Mouse (Mus musculus): ENCODE data around the gene 1810062G17Rik. TPM values are rescaled to one million over a fixed set of nuclear protein-coding genes. Genes with fewer than 3 reads are reported as not detected.

1810062G17Rik gene
- total RNA-seq, 2 experiments from 2014 or later: not detected

DNA sequence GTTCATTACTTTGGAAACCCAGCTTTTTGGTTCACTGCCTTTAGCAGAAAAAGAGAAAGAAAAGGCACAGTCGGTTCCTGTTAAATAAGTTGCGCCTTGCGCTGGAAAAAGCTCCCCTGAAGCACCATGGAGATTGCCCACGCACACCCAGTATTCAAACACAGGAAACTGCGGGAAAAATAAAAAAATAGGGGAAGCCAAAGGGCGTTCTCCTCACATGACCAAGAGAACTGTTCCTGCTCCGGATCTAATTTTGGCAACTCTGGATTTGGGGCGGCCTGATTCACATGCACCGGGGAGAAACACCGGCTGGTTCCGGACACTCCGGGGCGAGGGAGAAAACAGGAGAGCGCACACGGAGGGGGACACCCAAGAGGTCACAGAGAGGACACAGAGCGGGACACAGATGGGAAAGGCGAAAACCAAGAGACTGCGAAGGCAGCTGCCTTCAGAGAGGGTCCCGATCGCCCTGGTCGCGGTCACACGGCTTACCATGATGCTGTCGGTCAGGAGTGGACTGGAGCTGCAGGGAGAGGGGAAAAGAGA is 726 bp upstream of the 1810062G17Rik start:
- ATAC-seq (replicated peaks; ENCODE audit: low FRiP score, poor library complexity, severe bottlenecking): no peak

DNA sequence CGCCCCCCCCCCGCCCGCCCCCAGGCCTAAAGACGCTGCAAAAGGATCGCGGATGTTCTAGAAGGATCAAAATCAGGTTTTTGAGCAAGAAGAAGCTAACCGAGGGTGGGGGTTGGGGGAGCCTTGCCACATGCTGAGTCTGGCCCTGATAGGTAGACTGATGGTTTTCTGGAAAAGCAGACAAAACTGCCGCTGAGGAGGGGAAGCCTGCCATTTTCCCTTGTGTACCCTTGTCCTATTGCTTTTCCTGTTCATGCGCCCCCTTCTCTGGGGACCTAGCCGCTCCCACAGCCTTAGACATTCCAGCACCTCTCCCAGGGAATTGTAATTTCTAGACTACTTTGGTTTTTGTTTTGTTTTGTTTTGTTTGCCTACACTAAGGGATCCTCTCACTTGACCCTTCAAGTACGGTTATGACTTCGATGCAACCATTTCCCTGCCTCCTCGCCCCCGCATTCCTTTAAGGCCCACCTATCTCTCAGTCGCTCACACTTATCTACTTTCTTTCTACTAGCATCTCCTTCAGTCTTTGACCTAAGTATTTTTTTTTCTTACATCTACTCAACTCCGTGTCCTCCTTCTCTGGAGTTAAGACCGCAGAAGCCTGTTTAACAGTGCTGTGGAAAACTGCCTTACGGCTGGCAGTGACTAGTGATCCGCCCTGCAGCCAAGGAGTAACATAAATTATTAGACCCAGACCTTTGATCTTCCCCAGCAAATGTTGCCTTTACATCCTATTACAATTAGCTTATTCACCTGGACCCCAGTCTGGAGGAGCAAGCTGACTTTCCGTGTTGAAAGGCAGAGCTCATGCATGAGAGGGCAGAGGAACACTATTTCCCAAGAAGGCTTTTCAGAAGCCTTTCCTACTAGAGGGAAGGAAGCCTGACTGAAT is 771 bp downstream of the 1810062G17Rik start:
- no peak for ATAC-seq (replicated peaks; ENCODE audit: low FRiP score, poor library complexity, severe bottlenecking)

GRCm38 (mm10) chr3:36478776-36479175 is 3.0 kb downstream of the 1810062G17Rik start:
- no peak for ATAC-seq (replicated peaks; ENCODE audit: low FRiP score, poor library complexity, severe bottlenecking)

- no peak for ATAC-seq (replicated peaks; ENCODE audit: low FRiP score, poor library complexity, severe bottlenecking)
Measured at GRCm38 (mm10) chr3:36480486-36480885, 4.7 kb downstream of the 1810062G17Rik start.

- ATAC-seq (replicated peaks; ENCODE audit: low FRiP score, poor library complexity, severe bottlenecking): no peak
Measured at GRCm38 (mm10) chr3:36481776-36482193, 6.0 kb downstream of the 1810062G17Rik start.

GRCm38 (mm10) chr3:36482940-36483339 is 7.2 kb downstream of the 1810062G17Rik start:
- ATAC-seq (replicated peaks; ENCODE audit: low FRiP score, poor library complexity, severe bottlenecking): no peak

GRCm38 (mm10) chr3:36484292-36484691 is 8.6 kb downstream of the 1810062G17Rik start:
- no peak for ATAC-seq (replicated peaks; ENCODE audit: low FRiP score, poor library complexity, severe bottlenecking)

GRCm38 (mm10) chr3:36486176-36486575 is 10.4 kb downstream of the 1810062G17Rik start:
- ATAC-seq (replicated peaks; ENCODE audit: low FRiP score, poor library complexity, severe bottlenecking): no peak

- ATAC-seq (replicated peaks; ENCODE audit: low FRiP score, poor library complexity, severe bottlenecking): no peak
Measured at GRCm38 (mm10) chr3:36486881-36487280, 11.1 kb downstream of the 1810062G17Rik start.

- ATAC-seq (replicated peaks; ENCODE audit: low FRiP score, poor library complexity, severe bottlenecking): no peak
Measured at GRCm38 (mm10) chr3:36488367-36488766, 12.6 kb downstream of the 1810062G17Rik start.

- no peak for ATAC-seq (replicated peaks; ENCODE audit: low FRiP score, poor library complexity, severe bottlenecking)
Measured at GRCm38 (mm10) chr3:36488899-36489589, 13.3 kb downstream of the 1810062G17Rik start.

DNA sequence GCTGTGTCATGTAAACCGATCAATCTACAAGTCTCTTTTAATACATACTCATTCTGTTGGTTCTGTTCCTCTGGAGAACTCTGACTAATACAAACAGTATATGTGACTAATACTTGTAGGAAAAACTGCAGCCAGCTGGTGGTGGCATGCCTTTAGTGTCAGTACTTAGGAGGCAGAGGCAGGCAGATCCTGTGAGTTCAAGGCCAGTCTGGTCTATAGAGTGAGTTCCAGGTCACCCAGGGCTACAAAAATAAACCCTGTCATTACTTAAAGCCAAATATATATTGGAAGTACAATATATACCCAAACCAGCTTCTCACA is 13.8 kb downstream of the 1810062G17Rik start:
- ATAC-seq (replicated peaks; ENCODE audit: low FRiP score, poor library complexity, severe bottlenecking): no peak

DNA sequence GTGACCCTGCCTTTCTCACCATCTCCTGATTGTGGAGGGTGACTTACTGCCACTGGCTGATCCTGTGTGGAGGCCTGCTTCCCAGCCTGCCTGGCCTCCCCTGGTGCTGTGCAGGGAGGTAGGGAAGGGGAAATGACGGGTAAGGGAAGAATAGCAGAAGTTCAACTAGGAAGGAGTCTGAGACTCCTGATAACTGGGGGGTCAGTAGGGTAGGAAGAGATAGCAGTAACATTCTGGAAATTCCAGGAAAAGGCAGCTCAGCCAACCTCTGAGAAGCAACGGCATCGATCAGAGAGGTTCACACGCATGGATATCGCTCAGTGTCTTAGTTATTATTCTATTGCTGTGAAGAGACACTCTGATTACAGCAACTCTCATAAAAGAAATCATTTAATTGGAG is 15.8 kb downstream of the 1810062G17Rik start:
- no peak for ATAC-seq (replicated peaks; ENCODE audit: low FRiP score, poor library complexity, severe bottlenecking)

GRCm38 (mm10) chr3:36492716-36493391 is 17.1 kb downstream of the 1810062G17Rik start:
- ATAC-seq (replicated peaks; ENCODE audit: low FRiP score, poor library complexity, severe bottlenecking): no peak

DNA sequence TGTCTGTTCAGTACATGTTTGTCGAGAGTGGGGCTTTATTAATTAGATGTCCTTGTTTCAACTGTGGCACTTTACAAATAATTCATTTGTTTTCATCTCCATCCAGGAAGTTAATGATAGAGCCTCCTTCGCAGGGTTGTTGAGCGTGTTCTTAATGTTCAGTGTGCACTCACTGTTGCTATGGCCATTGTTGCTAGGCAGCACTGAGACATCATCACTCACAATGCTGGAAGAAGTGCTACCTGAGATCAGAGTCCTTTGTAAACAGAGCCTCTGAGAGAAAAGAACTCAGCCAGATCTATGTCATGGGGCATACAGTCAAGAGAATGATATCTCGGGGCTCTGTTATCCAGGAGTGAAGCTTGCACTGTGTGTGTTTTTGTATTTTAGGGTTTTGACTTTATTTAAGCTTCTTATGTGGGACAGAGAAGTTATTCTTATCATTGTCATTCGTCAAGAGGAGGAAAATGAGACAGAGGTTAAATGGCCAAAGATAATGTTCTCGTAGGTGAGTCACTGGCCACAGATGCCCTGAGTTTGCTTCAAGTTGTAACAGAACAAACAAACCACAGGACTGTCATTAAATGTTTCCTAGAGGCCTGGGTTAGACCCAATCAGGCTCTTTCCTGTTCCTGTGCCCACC is 18.0 kb downstream of the 1810062G17Rik start:
- ATAC-seq (replicated peaks; ENCODE audit: low FRiP score, poor library complexity, severe bottlenecking): no peak

GRCm38 (mm10) chr3:36494613-36495012 is 18.9 kb downstream of the 1810062G17Rik start:
- ATAC-seq (replicated peaks; ENCODE audit: low FRiP score, poor library complexity, severe bottlenecking): no peak

- ATAC-seq (replicated peaks; ENCODE audit: low FRiP score, poor library complexity, severe bottlenecking): no peak
Measured at GRCm38 (mm10) chr3:36495436-36495835, 19.7 kb downstream of the 1810062G17Rik start.

GRCm38 (mm10) chr3:36496273-36496672 is 20.5 kb downstream of the 1810062G17Rik start:
- no peak for ATAC-seq (replicated peaks; ENCODE audit: low FRiP score, poor library complexity, severe bottlenecking)

GRCm38 (mm10) chr3:36496746-36497145 is 21.0 kb downstream of the 1810062G17Rik start:
- ATAC-seq (replicated peaks; ENCODE audit: low FRiP score, poor library complexity, severe bottlenecking): no peak

DNA sequence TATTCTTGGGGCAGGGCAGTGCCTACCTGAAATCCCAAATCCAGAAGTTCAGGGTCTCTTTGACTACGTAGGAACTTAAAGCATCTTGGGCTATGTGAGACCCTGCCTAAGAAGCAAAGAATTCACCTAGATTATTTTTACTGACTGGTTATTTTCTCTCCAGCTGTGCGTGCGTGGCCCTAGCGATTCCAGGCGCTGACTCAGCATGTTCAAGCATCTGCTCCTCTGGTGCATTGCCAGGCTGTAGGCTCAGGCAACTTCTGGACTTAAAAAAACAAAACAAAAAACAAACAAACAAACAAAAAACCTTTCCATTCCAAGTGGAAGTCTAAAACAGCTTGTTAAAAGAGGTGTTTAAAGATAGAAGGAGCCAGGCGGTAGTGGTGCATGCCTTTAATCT is 22.5 kb downstream of the 1810062G17Rik start:
- ATAC-seq (replicated peaks; ENCODE audit: low FRiP score, poor library complexity, severe bottlenecking): no peak
